Mouse (Mus musculus) heart, embryonic 10.5 days (tissue): Measurements from ENCODE around the gene Nosip. TPM values are rescaled to one million over a fixed set of nuclear protein-coding genes. Genes with fewer than 3 reads are reported as not detected.

Source experiments
- microRNA counts: library from miRNA; unstranded; fragments of <30 nt; microRNA quantifications from one replicate; lab custom pipeline; 2017
- microRNA-seq: library from miRNA; unstranded; fragments of <30 nt; microRNA quantifications from one replicate; pipeline ENCODE4, GENCODE M21; 2017
- polyA plus RNA-seq: library from polyadenylated mRNA; unstranded; fragments of >200 nt; fragmentation: Nextera tagmentation; extraction: Ambion mirVana; gene quantifications from 2 replicates; pipeline ENCODE4 v1.2.1, GENCODE M21; 2016

Nosip gene
- polyA plus RNA-seq, 1 experiment from 2014 or later = 65.2 TPM

MicroRNAs encoded within 50 kb of the gene (microRNA counts, 519-probe panel; counts per million panel counts)
- microRNA mmu-miR-150 (lab: Ali Mortazavi, UCI) = not detected

Small RNAs within 50 kb of the gene (microRNA-seq; reads per million reads assigned to microRNA genes)
- gene Mir150 (8.1 reads per million, percentile 23 among the genes with 10 or more reads in this experiment), gene Mir5121 (7.6 reads per million, percentile 22 among the genes with 10 or more reads in this experiment), gene Mir7054 (1.0 reads per million)

Other genes starting within 250 kb of the Nosip start
- 128 and 132 TPM in 2 replicates for gene Nup62, start 246.3 kb upstream of the Nosip start, polyA plus RNA-seq
- 0.41 and 1.3 TPM in 2 replicates for gene Il4i1, start 246.0 kb upstream of the Nosip start, polyA plus RNA-seq
- gene Atf5, start 245.8 kb upstream of the Nosip start, polyA plus RNA-seq = 1.7 and 3.3 TPM in 2 replicates
- 102 and 103 TPM in 2 replicates for gene Akt1s1, start 213.4 kb upstream of the Nosip start, polyA plus RNA-seq
- 56.9 and 67.3 TPM in 2 replicates for gene Tbc1d17, start 213.3 kb upstream of the Nosip start, polyA plus RNA-seq
- 28.5 and 29.7 TPM in 2 replicates for gene Pnkp, start 205.3 kb upstream of the Nosip start, polyA plus RNA-seq
- gene Ptov1, start 192.6 kb upstream of the Nosip start, polyA plus RNA-seq = 258 and 316 TPM in 2 replicates
- gene Med25, start 169.7 kb upstream of the Nosip start, polyA plus RNA-seq = 90.5 and 95.6 TPM in 2 replicates
- gene Fuz, start 166.3 kb upstream of the Nosip start, polyA plus RNA-seq = 14.2 and 14.9 TPM in 2 replicates
- gene Ap2a1, start 132.9 kb upstream of the Nosip start, polyA plus RNA-seq = 73.9 and 82.1 TPM in 2 replicates
- gene Tsks, start 119.2 kb upstream of the Nosip start, polyA plus RNA-seq = 0.25 TPM in 1 of 2 replicates, not detected in the other
- 11.7 and 19.1 TPM in 2 replicates for gene Cpt1c, start 87.6 kb upstream of the Nosip start, polyA plus RNA-seq
- 563 and 740 TPM in 2 replicates for gene Prmt1, start 75.9 kb upstream of the Nosip start, polyA plus RNA-seq
- gene Irf3, start 64.8 kb upstream of the Nosip start, polyA plus RNA-seq = 61.8 and 71.1 TPM in 2 replicates
- gene Bcl2l12, start 63.7 kb upstream of the Nosip start, polyA plus RNA-seq = 44.9 and 57.9 TPM in 2 replicates
- gene Scaf1, start 46.1 kb upstream of the Nosip start, polyA plus RNA-seq = 40.5 and 41.0 TPM in 2 replicates
- gene Rras, start 44.5 kb upstream of the Nosip start, polyA plus RNA-seq = 50.5 and 57.5 TPM in 2 replicates
- gene Prr12, start 9.5 kb upstream of the Nosip start, polyA plus RNA-seq = 8.8 and 13.3 TPM in 2 replicates
- 15.0 and 16.8 TPM in 2 replicates for gene Prrg2, start 248 bp downstream of the Nosip start, polyA plus RNA-seq
- gene Rcn3, start 29.8 kb downstream of the Nosip start, polyA plus RNA-seq = 270 and 314 TPM in 2 replicates
- gene Fcgrt, start 41.4 kb downstream of the Nosip start, polyA plus RNA-seq = 7.8 and 10.2 TPM in 2 replicates
- 1,266 and 1,534 TPM in 2 replicates for gene Rps11, start 62.0 kb downstream of the Nosip start, polyA plus RNA-seq
- 873 and 1,060 TPM in 2 replicates for gene Rpl13a, start 66.3 kb downstream of the Nosip start, polyA plus RNA-seq
- gene Gm45713, start 73.8 kb downstream of the Nosip start, polyA plus RNA-seq = 0.36 and 0.58 TPM in 2 replicates
- 2.5 and 3.1 TPM in 2 replicates for gene Flt3l, start 74.0 kb downstream of the Nosip start, polyA plus RNA-seq
- gene Pih1d1, start 91.9 kb downstream of the Nosip start, polyA plus RNA-seq = 97.8 and 102 TPM in 2 replicates
- 45.2 and 45.7 TPM in 2 replicates for gene Aldh16a1, start 92.2 kb downstream of the Nosip start, polyA plus RNA-seq
- gene Slc17a7, start 101.5 kb downstream of the Nosip start, polyA plus RNA-seq = 0.76 and 1.4 TPM in 2 replicates
- gene Gfy, start 117.1 kb downstream of the Nosip start, polyA plus RNA-seq = not detected in 2 replicates
- gene Pth2, start 118.6 kb downstream of the Nosip start, polyA plus RNA-seq = 0.41 TPM in 1 of 2 replicates, not detected in the other
- gene Ccdc155, start 142.5 kb downstream of the Nosip start, polyA plus RNA-seq = 0.69 and 0.88 TPM in 2 replicates
- 1.2 and 1.9 TPM in 2 replicates for gene Dkkl1, start 149.7 kb downstream of the Nosip start, polyA plus RNA-seq
- gene Tead2, start 153.3 kb downstream of the Nosip start, polyA plus RNA-seq = 161 and 210 TPM in 2 replicates
- gene Cd37, start 176.7 kb downstream of the Nosip start, polyA plus RNA-seq = 1.5 and 2.3 TPM in 2 replicates
- 0.50 and 0.83 TPM in 2 replicates for gene Slc6a16, start 178.7 kb downstream of the Nosip start, polyA plus RNA-seq
- not detected in 2 replicates for gene Slc6a21, start 215.1 kb downstream of the Nosip start, polyA plus RNA-seq